Mouse (Mus musculus): Measurements from ENCODE around the gene Mkrn3. TPM values are rescaled to one million over a fixed set of nuclear protein-coding genes. Genes with fewer than 3 reads are reported as not detected.

Gene Mkrn3
- polyA plus RNA-seq, 1 experiment, result 2.0 TPM

DNA sequence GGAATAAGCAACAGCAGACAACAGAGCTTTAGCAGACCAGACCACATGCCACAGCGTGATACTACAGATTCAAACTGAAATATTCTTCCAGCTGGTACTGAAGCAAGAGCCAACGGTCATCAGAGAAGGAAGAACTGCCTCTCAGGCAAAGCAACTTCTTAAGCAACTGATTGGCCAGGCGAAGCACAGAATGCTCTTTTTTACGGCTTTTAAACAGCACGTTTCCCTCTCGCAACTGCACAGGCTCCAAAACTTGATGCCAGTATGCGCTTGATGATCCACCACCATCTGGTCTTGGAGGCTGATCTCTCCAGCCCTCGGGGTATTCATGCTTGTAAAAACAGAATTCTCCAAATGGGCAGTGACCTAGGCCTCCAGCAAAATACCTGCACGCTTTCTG lies 1.6 kb downstream of the Mkrn3 start:
- no peak overlapping the region for H3K27ac ChIP-seq (ENCODE audit: control insufficient read depth, insufficient read depth, low read depth, low read length)
- no peaks in the 10 kb centered on the region for H3K36me3 ChIP-seq (ENCODE audit: control insufficient read depth, insufficient read depth, low read length)
- no peak overlapping the region for H3K4me3 ChIP-seq (ENCODE audit: control insufficient read depth, low read depth, low read length)
- peaks cover 11% of the 10 kb centered on the region for H3K4me1 ChIP-seq (ENCODE audit: control insufficient read depth, insufficient read depth, low read length)
- H3K27me3 ChIP-seq (ENCODE audit: control insufficient read depth, insufficient read depth, low read length), result no peaks in the 10 kb centered on the region
- no peak for TF ChIP-seq CTCF (IDR thresholded peaks at IDR 0.05; ENCODE audit: control insufficient read depth, insufficient read depth, insufficient replicate concordance, low read depth, low read length)
- no peak for TF ChIP-seq POLR2A (IDR thresholded peaks at IDR 0.05; ENCODE audit: control insufficient read depth, low read depth, low read length)

DNA sequence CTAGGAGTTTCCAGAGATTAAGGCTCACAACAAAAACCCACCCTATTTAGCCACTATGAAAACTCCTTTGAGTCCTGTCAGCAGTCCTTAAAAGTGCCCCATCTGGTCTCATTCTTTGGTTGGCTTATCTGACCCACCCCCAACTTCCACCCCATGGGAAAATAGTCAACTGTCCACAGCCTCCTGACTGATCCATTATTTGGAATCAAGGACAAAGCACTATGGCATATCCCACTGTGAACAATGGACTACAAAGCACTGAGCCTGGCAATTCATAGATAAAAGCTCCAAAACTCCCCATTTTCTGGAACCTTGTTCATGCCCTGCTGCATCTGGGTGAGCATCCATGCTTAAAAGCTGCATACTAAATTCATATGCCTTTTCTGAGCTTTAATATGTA lies 3.8 kb downstream of the Mkrn3 start:
- no peak overlapping the region for H3K27ac ChIP-seq (ENCODE audit: control insufficient read depth, insufficient read depth, low read depth, low read length)
- H3K36me3 ChIP-seq (ENCODE audit: control insufficient read depth, insufficient read depth, low read length), result no peaks in the 10 kb centered on the region
- no peaks in the 10 kb centered on the region for H3K27me3 ChIP-seq (ENCODE audit: control insufficient read depth, insufficient read depth, low read length)
- TF ChIP-seq CTCF (IDR thresholded peaks at IDR 0.05; ENCODE audit: control insufficient read depth, insufficient read depth, insufficient replicate concordance, low read depth, low read length) (no peak), POLR2A (IDR thresholded peaks at IDR 0.05; ENCODE audit: control insufficient read depth, low read depth, low read length) (no peak)
- H3K4me3 ChIP-seq (ENCODE audit: control insufficient read depth, low read depth, low read length), result no peak overlapping the region
- H3K4me1 ChIP-seq (ENCODE audit: control insufficient read depth, insufficient read depth, low read length), result peaks cover 11% of the 10 kb centered on the region

DNA sequence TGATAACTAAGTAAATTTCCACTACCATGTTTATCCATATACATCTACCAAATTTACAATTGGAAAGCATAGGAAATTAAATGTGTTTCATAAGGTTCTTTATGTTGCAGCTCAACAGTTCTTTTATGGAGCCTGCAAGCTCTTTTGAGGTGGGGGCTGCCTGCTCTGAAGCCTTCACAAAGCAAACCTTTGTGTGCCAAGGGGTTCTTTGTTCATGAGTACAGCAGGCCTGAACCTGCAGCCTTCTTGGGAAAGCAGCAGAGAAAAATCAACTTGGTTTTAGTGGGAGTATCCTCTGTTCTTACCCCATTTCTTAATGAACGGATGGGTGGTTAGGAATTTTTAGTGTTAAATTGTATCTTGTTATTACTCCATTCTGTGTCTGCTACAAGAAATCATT lies 4.7 kb downstream of the Mkrn3 start:
- Histone ChIP-seq H3K4me1 (ENCODE audit: control insufficient read depth, insufficient read depth, low read length) (peaks cover 11% of the 10 kb centered on the region), H3K36me3 (ENCODE audit: control insufficient read depth, insufficient read depth, low read length) (no peaks in the 10 kb centered on the region), H3K27ac (ENCODE audit: control insufficient read depth, insufficient read depth, low read depth, low read length) (no peak overlapping the region), H3K27me3 (ENCODE audit: control insufficient read depth, insufficient read depth, low read length) (no peaks in the 10 kb centered on the region), H3K4me3 (ENCODE audit: control insufficient read depth, low read depth, low read length) (no peak overlapping the region)
- no peak for TF ChIP-seq POLR2A (IDR thresholded peaks at IDR 0.05; ENCODE audit: control insufficient read depth, low read depth, low read length)
- TF ChIP-seq CTCF (IDR thresholded peaks at IDR 0.05; ENCODE audit: control insufficient read depth, insufficient read depth, insufficient replicate concordance, low read depth, low read length), result no peak

DNA sequence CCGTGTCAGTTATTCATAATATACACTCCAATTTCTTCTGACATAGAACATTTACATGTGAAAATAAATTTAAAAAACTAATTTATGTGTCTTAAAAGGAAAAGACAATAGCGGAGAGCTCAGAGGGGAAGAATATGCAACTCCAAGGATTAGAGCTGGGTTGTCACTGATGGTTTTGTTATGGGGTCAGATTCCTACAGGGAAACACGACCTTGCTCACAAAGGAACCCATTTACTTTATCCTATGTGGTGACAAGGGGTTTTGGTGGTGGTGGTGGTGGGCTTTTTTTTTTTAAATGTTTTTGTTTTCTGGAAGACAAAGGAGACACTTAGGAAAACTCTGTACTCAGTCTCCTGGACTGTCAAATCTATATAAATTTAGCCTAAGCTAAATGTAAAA lies 12.1 kb downstream of the Mkrn3 start:
- no peaks in the 10 kb centered on the region for H3K36me3 ChIP-seq (ENCODE audit: control insufficient read depth, insufficient read depth, low read length)
- TF ChIP-seq CTCF (IDR thresholded peaks at IDR 0.05; ENCODE audit: control insufficient read depth, insufficient read depth, insufficient replicate concordance, low read depth, low read length) (no peak), POLR2A (IDR thresholded peaks at IDR 0.05; ENCODE audit: control insufficient read depth, low read depth, low read length) (no peak)
- no peaks in the 10 kb centered on the region for H3K27me3 ChIP-seq (ENCODE audit: control insufficient read depth, insufficient read depth, low read length)
- no peaks in the 10 kb centered on the region for H3K4me1 ChIP-seq (ENCODE audit: control insufficient read depth, insufficient read depth, low read length)
- no peak overlapping the region for H3K4me3 ChIP-seq (ENCODE audit: control insufficient read depth, low read depth, low read length)
- no peak overlapping the region for H3K27ac ChIP-seq (ENCODE audit: control insufficient read depth, insufficient read depth, low read depth, low read length)

DNA sequence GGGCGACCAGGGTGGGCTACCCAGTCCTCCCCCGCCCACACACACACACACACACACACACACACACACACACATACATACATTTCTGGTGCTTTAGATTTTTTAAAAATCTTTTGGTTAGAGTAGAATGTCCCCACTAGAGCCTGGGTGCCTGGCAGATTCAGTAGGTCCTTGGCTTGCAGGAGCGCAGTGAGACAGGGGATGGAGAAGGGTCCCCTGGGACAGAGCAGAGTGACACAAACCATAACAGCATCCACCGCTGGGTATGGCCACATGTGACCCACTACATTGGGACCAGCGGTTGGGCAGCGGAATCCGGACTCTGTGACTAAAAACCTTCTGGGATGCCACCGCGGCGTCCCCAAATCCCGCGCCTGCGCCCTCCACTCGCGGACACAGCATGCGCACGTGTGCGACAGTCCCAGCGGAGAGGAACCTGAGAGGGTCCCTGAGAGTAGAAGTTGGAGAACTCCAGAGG lies 13.3 kb downstream of the Mkrn3 start:
- no peak overlapping the region for H3K27ac ChIP-seq (ENCODE audit: control insufficient read depth, insufficient read depth, low read depth, low read length)
- no peaks in the 10 kb centered on the region for H3K36me3 ChIP-seq (ENCODE audit: control insufficient read depth, insufficient read depth, low read length)
- no peak overlapping the region for H3K4me3 ChIP-seq (ENCODE audit: control insufficient read depth, low read depth, low read length)
- TF ChIP-seq POLR2A (IDR thresholded peaks at IDR 0.05; ENCODE audit: control insufficient read depth, low read depth, low read length), result no peak
- TF ChIP-seq CTCF (IDR thresholded peaks at IDR 0.05; ENCODE audit: control insufficient read depth, insufficient read depth, insufficient replicate concordance, low read depth, low read length), result no peak
- no peaks in the 10 kb centered on the region for H3K4me1 ChIP-seq (ENCODE audit: control insufficient read depth, insufficient read depth, low read length)
- no peaks in the 10 kb centered on the region for H3K27me3 ChIP-seq (ENCODE audit: control insufficient read depth, insufficient read depth, low read length)

GRCm38 (mm10) chr7:62392202-62392601 lies 27.7 kb downstream of the Mkrn3 start:
- Histone ChIP-seq H3K27me3 (ENCODE audit: control insufficient read depth, insufficient read depth, low read length) (no peaks in the 10 kb centered on the region), H3K4me1 (ENCODE audit: control insufficient read depth, insufficient read depth, low read length) (no peaks in the 10 kb centered on the region), H3K27ac (ENCODE audit: control insufficient read depth, insufficient read depth, low read depth, low read length) (no peak overlapping the region)

DNA sequence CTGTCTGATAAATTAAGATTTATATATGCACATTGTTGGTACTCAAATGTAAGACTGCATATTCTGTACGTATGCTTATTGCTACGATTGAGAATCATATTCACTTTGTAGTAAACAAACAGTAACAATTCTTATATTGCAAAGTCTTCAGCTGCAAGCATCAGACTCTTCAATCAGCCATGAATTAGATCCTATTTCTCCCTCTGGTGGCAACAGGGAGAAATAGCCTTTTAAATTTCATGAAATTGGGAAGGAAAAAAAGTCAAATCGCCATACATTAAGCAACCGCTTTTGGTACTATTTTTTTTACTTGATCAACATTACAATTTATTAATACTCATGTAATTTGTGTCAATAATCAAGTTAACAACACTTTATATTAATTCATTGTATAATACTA lies 31.6 kb downstream of the Mkrn3 start:
- Histone ChIP-seq H3K4me1 (ENCODE audit: control insufficient read depth, insufficient read depth, low read length) (no peaks in the 10 kb centered on the region), H3K27me3 (ENCODE audit: control insufficient read depth, insufficient read depth, low read length) (no peaks in the 10 kb centered on the region), H3K4me3 (ENCODE audit: control insufficient read depth, low read depth, low read length) (no peak overlapping the region), H3K27ac (ENCODE audit: control insufficient read depth, insufficient read depth, low read depth, low read length) (no peak overlapping the region), H3K36me3 (ENCODE audit: control insufficient read depth, insufficient read depth, low read length) (no peaks in the 10 kb centered on the region)
- TF ChIP-seq CTCF (IDR thresholded peaks at IDR 0.05; ENCODE audit: control insufficient read depth, insufficient read depth, insufficient replicate concordance, low read depth, low read length) (no peak), POLR2A (IDR thresholded peaks at IDR 0.05; ENCODE audit: control insufficient read depth, low read depth, low read length) (no peak)

More at GRCm38 (mm10) chr7:62392202-62392601, 27.7 kb downstream of the Mkrn3 start:
- TF ChIP-seq POLR2A (IDR thresholded peaks at IDR 0.05; ENCODE audit: control insufficient read depth, low read depth, low read length), result no peak
- no peak for TF ChIP-seq CTCF (IDR thresholded peaks at IDR 0.05; ENCODE audit: control insufficient read depth, insufficient read depth, insufficient replicate concordance, low read depth, low read length)
- Histone ChIP-seq H3K4me3 (ENCODE audit: control insufficient read depth, low read depth, low read length) (no peak overlapping the region), H3K36me3 (ENCODE audit: control insufficient read depth, insufficient read depth, low read length) (no peaks in the 10 kb centered on the region)

DNA sequence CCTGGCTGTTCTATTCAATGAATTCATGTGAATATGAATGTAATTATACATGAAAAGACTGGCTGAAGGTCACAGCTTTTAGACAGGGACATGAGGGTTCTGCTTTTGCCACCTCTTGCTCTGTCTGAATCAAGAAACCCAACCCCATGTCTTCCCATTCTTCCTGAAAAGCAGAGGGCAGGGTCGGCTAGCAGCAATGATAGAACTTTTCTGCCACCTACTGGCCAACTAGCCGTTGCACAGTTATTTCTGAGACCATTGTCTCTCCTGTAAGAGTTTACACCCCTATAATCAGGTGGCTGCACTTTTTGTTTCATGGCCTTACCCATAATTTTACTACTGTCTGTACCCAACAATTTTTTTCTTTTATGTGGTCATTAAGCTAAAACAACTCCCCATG lies 37.5 kb downstream of the Mkrn3 start:
- TF ChIP-seq POLR2A (IDR thresholded peaks at IDR 0.05; ENCODE audit: control insufficient read depth, low read depth, low read length) (no peak), CTCF (IDR thresholded peaks at IDR 0.05; ENCODE audit: control insufficient read depth, insufficient read depth, insufficient replicate concordance, low read depth, low read length) (no peak)
- Histone ChIP-seq H3K36me3 (ENCODE audit: control insufficient read depth, insufficient read depth, low read length) (no peaks in the 10 kb centered on the region), H3K4me1 (ENCODE audit: control insufficient read depth, insufficient read depth, low read length) (peaks cover 8% of the 10 kb centered on the region), H3K27ac (ENCODE audit: control insufficient read depth, insufficient read depth, low read depth, low read length) (no peak overlapping the region), H3K4me3 (ENCODE audit: control insufficient read depth, low read depth, low read length) (no peak overlapping the region), H3K27me3 (ENCODE audit: control insufficient read depth, insufficient read depth, low read length) (no peaks in the 10 kb centered on the region)

Data from testis, adult 2 months (tissue).